ENCODE assay signal across 9 mouse cellular contexts in genomic region chr2:69054279-69054678, GRCm38 (mm10).
DNase-seq lines count a peak whose midpoint lies in the region; ATAC-seq and TF ChIP-seq lines count a peak whose summit lies in the region.
"Had no signal": no experiment of that assay in that cellular context is flagged by ENCODE, and none has a peak within 500 bp of the region (broad histone marks: within the 10 kb centered on the region; RNA-seq: fewer than 3 reads in every experiment).

No protein-coding gene starts in this region.

- peak; percentile 79 for DNase-seq in adrenal gland, postnatal 14 days
- DNase-seq in gastrocnemius, postnatal 36 days: peak; percentile 73 to 81
- DNase-seq in kidney, adult 2 months: peak; percentile 92
- DNase-seq in lung, postnatal 0 days (ENCODE audit: low spot score): peak; percentile 86
- DNase-seq in urinary bladder, postnatal 14 days (ENCODE audit: low spot score): peak; percentile 80

- no peaks in the 10 kb centered on the region for H3K36me3 ChIP-seq in hindbrain, embryonic 15.5 days
- H3K36me3 ChIP-seq in hindbrain, embryonic 12.5 days: no peaks in the 10 kb centered on the region
- no peaks in the 10 kb centered on the region for H3K36me3 ChIP-seq in kidney, adult 2 months (ENCODE audit: control insufficient read depth, insufficient read depth, low read length)
- H3K36me3 ChIP-seq in lung, postnatal 0 days (ENCODE audit: insufficient read depth, low read length): no peaks in the 10 kb centered on the region
- H3K36me3 ChIP-seq: embryonic facial prominence, embryonic 12.5 days had no signal

- H3K9me3 ChIP-seq in hindbrain, embryonic 15.5 days: no peaks in the 10 kb centered on the region
- H3K9me3 ChIP-seq in hindbrain, embryonic 12.5 days (replicated peaks): no peaks in the 10 kb centered on the region
- no peaks in the 10 kb centered on the region for H3K9me3 ChIP-seq in lung, postnatal 0 days (ENCODE audit: low read length)
- H3K9me3 ChIP-seq: embryonic facial prominence, embryonic 12.5 days had no signal

- H3K27ac ChIP-seq in hindbrain, embryonic 15.5 days (replicated peaks): no peak overlapping the region
- H3K27ac ChIP-seq in hindbrain, embryonic 12.5 days: no peak overlapping the region
- peak overlapping the region; percentile 63; the same call in 1 of the 2 replicates for H3K27ac ChIP-seq in kidney, adult 2 months (ENCODE audit: insufficient read depth, low read depth, low read length)
- H3K27ac ChIP-seq in lung, postnatal 0 days (ENCODE audit: low read length): no peak overlapping the region
- H3K27ac ChIP-seq: embryonic facial prominence, embryonic 12.5 days had no signal

- TF ChIP-seq CTCF in kidney, adult 2 months (conservative IDR thresholded peaks at IDR 0.05; ENCODE audit: insufficient read depth, insufficient read length, low read depth, low read length): no peak
- TF ChIP-seq CTCF in lung, postnatal 0 days (IDR thresholded peaks at IDR 0.05): no peak

- no peak for TF ChIP-seq POLR2A in kidney, adult 2 months (IDR thresholded peaks at IDR 0.05; ENCODE audit: low read depth, low read length)

- 58% methylated on average over 4 of the region's 4 CpGs for WGBS in hindbrain, embryonic 15.5 days
- WGBS in hindbrain, embryonic 12.5 days: 89% methylated on average over 4 of the region's 4 CpGs
- WGBS in kidney, adult 2 months: 38% methylated on average over 4 of the region's 4 CpGs
- WGBS in lung, postnatal 0 days: 56% methylated on average over 4 of the region's 4 CpGs

- no peak overlapping the region for H3K4me2 ChIP-seq in hindbrain, embryonic 15.5 days
- no peak overlapping the region for H3K4me2 ChIP-seq in hindbrain, embryonic 12.5 days (replicated peaks)
- no peak overlapping the region; the same call in 1 of the 2 replicates for H3K4me2 ChIP-seq in lung, postnatal 0 days (replicated peaks; ENCODE audit: low read depth, low read length)
- H3K4me2 ChIP-seq: embryonic facial prominence, embryonic 12.5 days had no signal

- H3K9ac ChIP-seq in hindbrain, embryonic 15.5 days: no peak overlapping the region
- H3K9ac ChIP-seq in hindbrain, embryonic 12.5 days: no peak overlapping the region
- no peak overlapping the region for H3K9ac ChIP-seq in lung, postnatal 0 days (replicated peaks; ENCODE audit: low read depth)
- H3K9ac ChIP-seq: embryonic facial prominence, embryonic 12.5 days had no signal

- no peak for TF ChIP-seq EP300 in lung, postnatal 0 days (IDR thresholded peaks at IDR 0.05)

- intact Hi-C loops in gastrocnemius, postnatal 36 days (cut with DNase I): no loop called here

- peak; percentile 75 for ATAC-seq in hindbrain, embryonic 15.5 days (ENCODE audit: low FRiP score, low read depth)
- no peak for ATAC-seq in hindbrain, embryonic 12.5 days (ENCODE audit: low FRiP score)
- ATAC-seq in lung, postnatal 0 days: peak; percentile 92
- no peak for ATAC-seq in erythroid progenitor cell, adult 5-6 weeks (replicated peaks; ENCODE audit: low FRiP score, poor library complexity, severe bottlenecking)

- H3K4me3 ChIP-seq in hindbrain, embryonic 15.5 days: no peak overlapping the region
- no peak overlapping the region for H3K4me3 ChIP-seq in hindbrain, embryonic 12.5 days
- no peak overlapping the region for H3K4me3 ChIP-seq in kidney, adult 2 months (ENCODE audit: insufficient read depth, low read depth, low read length)
- H3K4me3 ChIP-seq in lung, postnatal 0 days (ENCODE audit: low read depth, low read length): no peak overlapping the region
- H3K4me3 ChIP-seq: embryonic facial prominence, embryonic 12.5 days had no signal

- no peaks in the 10 kb centered on the region for H3K27me3 ChIP-seq in hindbrain, embryonic 15.5 days
- H3K27me3 ChIP-seq in hindbrain, embryonic 12.5 days: no peaks in the 10 kb centered on the region
- no peaks in the 10 kb centered on the region for H3K27me3 ChIP-seq in kidney, adult 2 months (replicated peaks; ENCODE audit: control insufficient read depth, insufficient read depth, low read length)
- H3K27me3 ChIP-seq in lung, postnatal 0 days (replicated peaks; ENCODE audit: insufficient read depth, low read length): no peaks in the 10 kb centered on the region
- H3K27me3 ChIP-seq: embryonic facial prominence, embryonic 12.5 days had no signal

- H3K4me1 ChIP-seq in hindbrain, embryonic 15.5 days (replicated peaks): no peaks in the 10 kb centered on the region
- no peaks in the 10 kb centered on the region; the same call in 1 of the 2 replicates for H3K4me1 ChIP-seq in hindbrain, embryonic 12.5 days
- H3K4me1 ChIP-seq in kidney, adult 2 months (ENCODE audit: control insufficient read depth, insufficient read depth, low read length): peaks cover 10% of the 10 kb centered on the region
- H3K4me1 ChIP-seq in lung, postnatal 0 days (ENCODE audit: insufficient read depth, low read depth, low read length): peaks cover 6% of the 10 kb centered on the region; the same call in 1 of the 2 replicates

Comparison
In these comparisons a context has a peak if more than half of its experiments do, and no peak if none do; other contexts are left out.
1. ATAC-seq: peak in hindbrain, embryonic 15.5 days (single experiment) and lung, postnatal 0 days (single experiment); none in hindbrain, embryonic 12.5 days (single experiment) and erythroid progenitor cell, adult 5-6 weeks (single experiment).
2. Peak in every context shown above with its lines, with median percentiles within 50 percentile points of each other: DNase-seq.